Mouse (Mus musculus) liver, embryonic 14.5 days (tissue): Measurements from ENCODE around the gene Polr2f. TPM values are rescaled to one million over a fixed set of nuclear protein-coding genes. Genes with fewer than 3 reads are reported as not detected.

Experiments used
- ATAC-seq: fragments of 200-750 bp; cut with Nextera tagmentation; 2 replicates; pipeline ENCODE4 v1.8.0; 2017; ENCODE audit warnings: moderate number of reproducible peaks, mild to moderate bottlenecking, moderate library complexity; ENCODE audit not compliant: insufficient read depth
- DNase-seq, 3 experiments: peaks; one replicate each; pipeline ENCODE4 v3.0.0-alpha.2; 2012 to 2013; ENCODE audit warnings: low read depth in 3 of 3, low spot score in 3 of 3
- H3K27ac ChIP-seq: fragments of 300-500 bp; sonication (generic); 2 replicates; pipeline ENCODE4 v1.5.1; 2014; ENCODE audit warnings: moderate library complexity, mild to moderate bottlenecking, control low read depth, inconsistent platforms
- H3K27me3 ChIP-seq: fragments of 300-500 bp; sonication (generic); 2 replicates; pipeline ENCODE4 v1.6.1; 2014; ENCODE audit warnings: mild to moderate bottlenecking, low read length, moderate library complexity; ENCODE audit not compliant: control insufficient read depth, insufficient read depth
- H3K36me3 ChIP-seq: fragments of 300-500 bp; sonication (generic); replicated peaks from 2 replicates; pipeline ENCODE4 v1.6.1; 2014; ENCODE audit warnings: low read depth; ENCODE audit not compliant: control insufficient read depth, insufficient read depth
- H3K4me1 ChIP-seq, 2 experiments: fragments of 200-500 bp in 1 of 2; fragments of 300-500 bp in 1 of 2; sonication (generic) in 1 of 2; replicated peaks; 2 replicates each; pipeline ENCODE4 v1.6.1; 2012 to 2014; ENCODE audit warnings: antibody characterized with exemption in 1 of 2, inconsistent platforms in 1 of 2, low read length in 1 of 2; ENCODE audit not compliant: control insufficient read depth in 2 of 2, insufficient read depth in 2 of 2
- H3K4me2 ChIP-seq: fragments of 300-500 bp; sonication (generic); 2 replicates; pipeline ENCODE4 v1.6.1; 2014; ENCODE audit warnings: low read depth, mild to moderate bottlenecking, control low read depth, moderate library complexity
- H3K4me3 ChIP-seq, 2 experiments: fragments of 200-500 bp in 1 of 2; fragments of 300-500 bp in 1 of 2; sonication (generic) in 1 of 2; 2 replicates each; pipeline ENCODE4 v1.5.1; 2012 to 2014; ENCODE audit warnings: low read depth in 2 of 2, low read length in 2 of 2, mild to moderate bottlenecking in 2 of 2, control low read depth in 1 of 2, inconsistent platforms in 1 of 2, moderate library complexity in 1 of 2; ENCODE audit not compliant: insufficient read depth in 1 of 2
- H3K9ac ChIP-seq: fragments of 300-500 bp; sonication (generic); replicated peaks from 2 replicates; pipeline ENCODE4 v1.6.1; 2014; ENCODE audit warnings: mild to moderate bottlenecking, control low read depth, moderate library complexity
- H3K9me3 ChIP-seq: fragments of 300-500 bp; sonication (generic); 2 replicates; pipeline ENCODE4 v1.6.1; 2016; ENCODE audit warnings: low read length, mixed read lengths; ENCODE audit not compliant: control insufficient read depth
- CTCF ChIP-seq: IDR thresholded peaks from 2 replicates; pipeline ENCODE4 v1.5.1; 2016; ENCODE audit warnings: antibody characterized with exemption, low read depth, control low read depth
- EP300 ChIP-seq: IDR thresholded peaks from 2 replicates; pipeline ENCODE4 v1.6.1; 2016; ENCODE audit warnings: antibody characterized with exemption, low read depth
- WGBS: fragments of 180-500 bp; shearing (Covaris S2); extraction: QIAGEN DNeasy Blood & Tissue Kit; methylation state at CpG from one replicate; pipeline ENCODE4 v1.1.7; 2014; ENCODE audit not compliant: insufficient replicate concordance; 5-methylcytosine and 5-hydroxymethylcytosine counted together
- polyA plus RNA-seq, 2 experiments: library from polyadenylated mRNA; depleted of rRNA in 1 of 2; stranded (reverse) in 1 of 2; unstranded in 1 of 2; fragments of >200 nt; fragmentation: Nextera tagmentation in 1 of 2; extraction: Ambion mirVana in 1 of 2; gene quantifications; 2 replicates each; pipeline versions ENCODE4 v1.2.1 to v1.2.3; 2012 to 2014

Gene Polr2f
- polyA plus RNA-seq, 2 experiments: 112 to 183 TPM

- no peak overlapping the region for H3K27ac ChIP-seq
- no peak for TF ChIP-seq EP300
- peak; percentile 75 for TF ChIP-seq CTCF
- no peaks in the 10 kb centered on the region; the same call in 1 of the 2 replicates for H3K36me3 ChIP-seq
- peaks cover 5 to 11% of the 10 kb centered on the region in 2 experiments; a peak in 2 of 4 replicates for H3K4me1 ChIP-seq
- H3K9ac ChIP-seq: no peak overlapping the region
- H3K9me3 ChIP-seq: no peaks in the 10 kb centered on the region
- DNase-seq (peak in 1 of 3 experiments; percentile 9), ATAC-seq (no peak)
- peaks cover 2% of the 10 kb centered on the region for H3K27me3 ChIP-seq
- H3K4me2 ChIP-seq: no peak overlapping the region
- no peak overlapping the region for H3K4me3 ChIP-seq
- WGBS: 48% methylated on average over 10 of the region's 10 CpGs
Observed at GRCm38 (mm10) chr15:79139640-79140039, 1.2 kb upstream of the Polr2f start.

GRCm38 (mm10) chr15:79141566-79141917 is 733 bp downstream of the Polr2f start:
- peaks cover 2% of the 10 kb centered on the region for H3K27me3 ChIP-seq
- WGBS: 2% methylated on average over 7 of the region's 7 CpGs
- DNase-seq (no peak), ATAC-seq (peak; percentile 64)
- no peaks in the 10 kb centered on the region for H3K9me3 ChIP-seq
- peak overlapping the region; percentile 73 to 90 for H3K4me3 ChIP-seq
- peak overlapping the region; percentile 88 for H3K9ac ChIP-seq
- TF ChIP-seq CTCF: no peak
- TF ChIP-seq EP300: no peak
- H3K4me1 ChIP-seq: peaks cover 5 to 11% of the 10 kb centered on the region in 2 experiments; a peak in 2 of 4 replicates
- H3K36me3 ChIP-seq: peaks cover 9% of the 10 kb centered on the region
- no peak overlapping the region for H3K27ac ChIP-seq
- H3K4me2 ChIP-seq: peak overlapping the region; percentile 96

- Histone ChIP-seq H3K36me3 (peaks cover 24% of the 10 kb centered on the region), H3K9ac (no peak overlapping the region), H3K4me1 (peaks cover 5 to 11% of the 10 kb centered on the region in 2 experiments; a peak in 2 of 4 replicates), H3K4me2 (no peak overlapping the region), H3K27ac (no peak overlapping the region), H3K27me3 (peaks cover 2% of the 10 kb centered on the region), H3K4me3 (no peak overlapping the region), H3K9me3 (no peaks in the 10 kb centered on the region)
- DNase-seq (no peak), ATAC-seq (no peak)
- TF ChIP-seq EP300 (no peak), CTCF (no peak)
- WGBS: 80% methylated on average over 12 of the region's 12 CpGs
Observed at GRCm38 (mm10) chr15:79143316-79143715, 2.5 kb downstream of the Polr2f start.

GRCm38 (mm10) chr15:79144021-79144420 is 3.2 kb downstream of the Polr2f start:
- Histone ChIP-seq H3K9me3 (no peaks in the 10 kb centered on the region), H3K4me1 (peaks cover 5 to 11% of the 10 kb centered on the region in 2 experiments; a peak in 2 of 4 replicates), H3K4me3 (no peak overlapping the region), H3K9ac (no peak overlapping the region), H3K27me3 (peaks cover 2% of the 10 kb centered on the region), H3K27ac (no peak overlapping the region), H3K36me3 (peaks cover 24% of the 10 kb centered on the region), H3K4me2 (no peak overlapping the region)
- no peak for ATAC-seq
- WGBS: 65% methylated on average over 8 of the region's 8 CpGs
- DNase-seq: no peak
- no peak for TF ChIP-seq CTCF
- TF ChIP-seq EP300: no peak

- no peaks in the 10 kb centered on the region for H3K9me3 ChIP-seq
- no peak overlapping the region for H3K4me2 ChIP-seq
Observed at GRCm38 (mm10) chr15:79145522-79145921, 4.7 kb downstream of the Polr2f start.

More at GRCm38 (mm10) chr15:79145522-79145921, 4.7 kb downstream of the Polr2f start:
- peaks cover 5 to 9% of the 10 kb centered on the region in 2 experiments; a peak in 2 of 4 replicates for H3K4me1 ChIP-seq
- H3K27ac ChIP-seq: no peak overlapping the region
- no peaks in the 10 kb centered on the region for H3K27me3 ChIP-seq
- DNase-seq (no peak), ATAC-seq (no peak)
- H3K4me3 ChIP-seq: no peak overlapping the region
- H3K36me3 ChIP-seq: peaks cover 24% of the 10 kb centered on the region
- TF ChIP-seq EP300: no peak
- WGBS: 70% methylated on average over 7 of the region's 7 CpGs
- no peak overlapping the region for H3K9ac ChIP-seq
